Mouse (Mus musculus): ENCODE measurements around the gene Lrp1.

DNA sequence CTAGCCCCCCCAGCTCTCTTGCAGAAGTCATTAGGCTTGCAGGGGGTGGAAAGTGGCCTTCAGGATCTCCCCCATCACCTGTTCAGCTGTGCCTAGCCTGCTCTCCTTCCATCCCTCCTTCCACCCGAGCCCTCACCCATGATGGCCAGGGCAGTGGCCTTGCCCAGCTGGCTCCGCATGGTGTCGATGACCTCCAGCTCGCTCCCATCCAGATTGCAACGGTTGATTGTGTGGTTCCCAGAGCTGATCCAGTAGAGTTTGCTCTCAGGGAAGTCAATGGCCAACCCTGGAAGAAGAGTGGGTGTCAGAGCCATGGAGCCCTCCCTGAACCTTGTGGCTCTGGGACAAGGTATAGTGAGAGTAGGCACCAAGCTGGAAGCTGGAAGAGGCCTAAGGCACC lies 48.7 kb downstream of the Lrp1 start:
- TF ChIP-seq CTCF (IDR thresholded peaks at IDR 0.05 in 2 of 3, conservative IDR thresholded peaks at IDR 0.05 in 1 of 3; ENCODE audit: control insufficient read depth in 1 of 3, insufficient read depth in 1 of 3, low read depth in 2 of 3, low read length in 3 of 3, poor library complexity in 1 of 3, severe bottlenecking in 1 of 3) (no peak), TCF12 (IDR thresholded peaks at IDR 0.05; ENCODE audit: low read depth, low read length) (no peak), POLR2A (IDR thresholded peaks at IDR 0.05; ENCODE audit: control insufficient read depth in 1 of 2, insufficient read depth in 1 of 2, low read depth in 1 of 2, low read length in 2 of 2, poor library complexity in 1 of 2) (no peak), GATA1 (IDR thresholded peaks at IDR 0.05; ENCODE audit: low read depth, low read length) (no peak), HCFC1 (IDR thresholded peaks at IDR 0.05; ENCODE audit: low read depth, low read length) (no peak), CHD2 (IDR thresholded peaks at IDR 0.05; ENCODE audit: low read length) (no peak), ZMIZ1 (IDR thresholded peaks at IDR 0.05; ENCODE audit: low read depth, low read length) (no peak), SMC3 (IDR thresholded peaks at IDR 0.05; ENCODE audit: low read depth, low read length) (no peak), UBTF (IDR thresholded peaks at IDR 0.05; ENCODE audit: borderline replicate concordance, insufficient read depth, low read depth, low read length) (no peak), ZC3H11A (IDR thresholded peaks at IDR 0.05; ENCODE audit: low read depth, low read length) (no peak), MAZ (IDR thresholded peaks at IDR 0.05; ENCODE audit: low read depth, low read length) (no peak), ZNF384 (IDR thresholded peaks at IDR 0.05; ENCODE audit: low read depth, low read length) (no peak)

Measured in MEL (cell line).